Mouse (Mus musculus) adrenal gland, adult 18-20 months (tissue): Measurements from ENCODE around the gene Atg2a. TPM values are rescaled to one million over a fixed set of nuclear protein-coding genes. Genes with fewer than 3 reads are reported as not detected.

Source experiments
- microRNA-seq, 2 experiments: library from miRNA; unstranded; fragments of <30 nt; microRNA quantifications; one replicate each; pipeline ENCODE4 v1.2.0; 2021; ENCODE audit warnings: borderline number of aligned reads in 2 of 2
- total RNA-seq, 2 experiments: library from RNA; stranded (reverse); gene quantifications; 1 replicate in 1 of 2; 2 replicates in 1 of 2; pipeline ENCODE4 v1.2.3; 2021

The Atg2a gene
- total RNA-seq, 2 experiments from 2014 or later, result 26.4 to 37.1 TPM

Small RNAs within 50 kb of the gene (microRNA-seq; reads per million reads assigned to microRNA genes)
- gene Mir192 (26.9 to 40.2 reads per million in 2 experiments), gene Mir194-2 (27.9 to 31.2 reads per million in 2 experiments)

Other genes starting within 250 kb of the Atg2a start
- 10 to 100 TPM; 31.6 to 35.5 TPM for gene Capn1, start 225.8 kb upstream of the Atg2a start, total RNA-seq
- 10 to 100 TPM; 49.7 to 71.3 TPM for gene Syvn1, start 195.1 kb upstream of the Atg2a start, total RNA-seq
- gene Mrpl49, start 183.9 kb upstream of the Atg2a start, total RNA-seq, result 10 to 100 TPM; 53.3 to 59.7 TPM
- gene Fau, start 183.8 kb upstream of the Atg2a start, total RNA-seq, result 1,000 to 10,000 TPM; 1,067 to 1,157 TPM
- gene Znhit2, start 180.5 kb upstream of the Atg2a start, total RNA-seq, result 10 to 100 TPM; 29.1 to 32.9 TPM
- 10 to 100 TPM; 19.7 to 36.7 TPM for gene Tm7sf2, start 173.3 kb upstream of the Atg2a start, total RNA-seq
- 10 to 100 TPM; 51.6 to 58.8 TPM for gene Vps51, start 164.4 kb upstream of the Atg2a start, total RNA-seq
- gene Tmem262, start 161.6 kb upstream of the Atg2a start, total RNA-seq, result not detected
- gene Gm28374, start 159.4 kb upstream of the Atg2a start, total RNA-seq, result not detected
- 10 to 100 TPM; 29.8 to 34.1 TPM for gene Zfpl1, start 156.7 kb upstream of the Atg2a start, total RNA-seq
- under 1 TPM; 0.58 to 0.60 TPM for gene Cdca5, start 156.7 kb upstream of the Atg2a start, total RNA-seq
- not detected for gene AC131692.1, start 147.2 kb upstream of the Atg2a start, total RNA-seq
- not detected for gene Naaladl1, start 135.9 kb upstream of the Atg2a start, total RNA-seq
- gene Sac3d1, start 123.0 kb upstream of the Atg2a start, total RNA-seq, result 10 to 100 TPM; 12.9 to 17.2 TPM
- gene Snx15, start 113.4 kb upstream of the Atg2a start, total RNA-seq, result 10 to 100 TPM; 26.8 to 28.1 TPM
- gene Batf2, start 100.7 kb upstream of the Atg2a start, total RNA-seq, result 1 to 10 TPM; 1.6 to 3.1 TPM
- 10 to 100 TPM; 84.7 to 87.7 TPM for gene Arl2, start 100.1 kb upstream of the Atg2a start, total RNA-seq
- gene Majin, start 57.3 kb upstream of the Atg2a start, total RNA-seq, result 1 to 10 TPM in 1 of 2 experiments, under 1 TPM in 1; 0.99 to 1.3 TPM
- gene Gpha2, start 15.3 kb upstream of the Atg2a start, total RNA-seq, result 10 to 100 TPM; 21.9 to 24.2 TPM
- 100 to 1,000 TPM in 1 of 2 experiments, 10 to 100 TPM in 1; 97.0 to 115 TPM for gene Ppp2r5b, start 5.8 kb upstream of the Atg2a start, total RNA-seq
- 100 to 1,000 TPM; 112 to 157 TPM for gene Ehd1, start 35.1 kb downstream of the Atg2a start, total RNA-seq
- gene Cdc42bpg, start 64.8 kb downstream of the Atg2a start, total RNA-seq, result 10 to 100 TPM; 15.1 to 19.3 TPM
- gene Men1, start 93.3 kb downstream of the Atg2a start, total RNA-seq, result 10 to 100 TPM; 48.2 to 54.2 TPM
- 10 to 100 TPM; 31.1 to 40.1 TPM for gene Map4k2, start 99.5 kb downstream of the Atg2a start, total RNA-seq
- gene Sf1, start 122.0 kb downstream of the Atg2a start, total RNA-seq, result 100 to 1,000 TPM; 233 to 277 TPM
- 10 to 100 TPM; 55.0 to 65.0 TPM for gene Pygm, start 142.7 kb downstream of the Atg2a start, total RNA-seq
- 10 to 100 TPM; 38.0 to 44.8 TPM for gene Rasgrp2, start 157.7 kb downstream of the Atg2a start, total RNA-seq
- gene Nrxn2, start 177.1 kb downstream of the Atg2a start, total RNA-seq, result 1 to 10 TPM; 6.8 to 7.4 TPM